Mouse (Mus musculus) embryonic fibroblast, embryonic 13.5 days (primary cell): Measurements from ENCODE around the gene Gm20708. TPM values are rescaled to one million over a fixed set of nuclear protein-coding genes. Genes with fewer than 3 reads are reported as not detected.

ENCODE experiments used
- H3K27ac ChIP-seq: 2 replicates; pipeline ENCODE4 v1.5.1; 2012; ENCODE audit warnings: low read length, control low read depth, inconsistent platforms; ENCODE audit not compliant: insufficient read depth
- H3K4me1 ChIP-seq: 2 replicates; pipeline ENCODE4 v1.6.1; 2011; ENCODE audit warnings: low read length; ENCODE audit not compliant: control insufficient read depth, insufficient read depth
- H3K4me3 ChIP-seq: 2 replicates; pipeline ENCODE4 v1.5.1; 2011; ENCODE audit warnings: mild to moderate bottlenecking, control low read depth, low read length; ENCODE audit not compliant: insufficient read depth
- CTCF ChIP-seq: IDR thresholded peaks from 2 replicates; pipeline ENCODE4 v1.5.1; 2011; ENCODE audit warnings: mild to moderate bottlenecking, control low read depth, low read length, moderate library complexity, borderline replicate concordance; ENCODE audit not compliant: insufficient read depth
- POLR2A ChIP-seq: IDR thresholded peaks from 2 replicates; pipeline ENCODE4 v1.6.1; 2011; ENCODE audit warnings: low read depth, mild to moderate bottlenecking, control low read depth, low read length, moderate library complexity
- polyA plus RNA-seq: library from polyadenylated mRNA; stranded (reverse); fragments of >200 nt; gene quantifications from 2 replicates; pipeline ENCODE4 v1.2.4, GENCODE M21; 2011; ENCODE audit warnings: low read depth; ENCODE audit not compliant: missing spikeins, insufficient read length

Gene Gm20708
- polyA plus RNA-seq, 1 experiment = 0.49 TPM

- Histone ChIP-seq H3K4me3 (no peak overlapping the region), H3K27ac (no peak overlapping the region), H3K4me1 (no peaks in the 10 kb centered on the region)
- TF ChIP-seq POLR2A = no peak
- TF ChIP-seq CTCF = no peak
Measured at GRCm38 (mm10) chr11:117857462-117857861, 48.0 kb downstream of the Gm20708 start.

- TF ChIP-seq CTCF (no peak), POLR2A (no peak)
- Histone ChIP-seq H3K27ac (no peak overlapping the region), H3K4me3 (no peak overlapping the region), H3K4me1 (no peaks in the 10 kb centered on the region)
Measured at GRCm38 (mm10) chr11:117858392-117858791, 48.9 kb downstream of the Gm20708 start.

- Histone ChIP-seq H3K4me1 (no peaks in the 10 kb centered on the region), H3K27ac (no peak within 1 kb of the TSS), H3K4me3 (no peak within 1 kb of the TSS)
- TF ChIP-seq POLR2A (no peak), CTCF (no peak)
Measured at GRCm38 (mm10) chr11:117860601-117861000, 51.1 kb downstream of the Gm20708 start, which contains the start of gene Tmem235. Gene Tmem235 (plus strand): TSS chr11:117860752.

- H3K4me1 ChIP-seq = no peaks in the 10 kb centered on the region
- TF ChIP-seq POLR2A = no peak
- no peak for TF ChIP-seq CTCF
- H3K27ac ChIP-seq = no peak overlapping the region
- no peak overlapping the region for H3K4me3 ChIP-seq
Measured at GRCm38 (mm10) chr11:117863174-117863856, 53.8 kb downstream of the Gm20708 start.

- Histone ChIP-seq H3K4me3 (no peak overlapping the region), H3K27ac (no peak overlapping the region), H3K4me1 (no peaks in the 10 kb centered on the region)
- TF ChIP-seq POLR2A (no peak), CTCF (no peak)
Measured at GRCm38 (mm10) chr11:117864805-117865204, 55.3 kb downstream of the Gm20708 start.

- Histone ChIP-seq H3K27ac (no peak overlapping the region), H3K4me3 (no peak overlapping the region), H3K4me1 (no peaks in the 10 kb centered on the region)
- TF ChIP-seq POLR2A = no peak
- no peak for TF ChIP-seq CTCF
Measured at GRCm38 (mm10) chr11:117865988-117866387, 56.5 kb downstream of the Gm20708 start.

GRCm38 (mm10) chr11:117870688-117871365 is 61.4 kb downstream of the Gm20708 start:
- no peaks in the 10 kb centered on the region for H3K4me1 ChIP-seq
- TF ChIP-seq CTCF = peak; percentile 96
- TF ChIP-seq POLR2A = no peak
- H3K4me3 ChIP-seq = no peak overlapping the region
- H3K27ac ChIP-seq = no peak overlapping the region

- H3K4me3 ChIP-seq = no peak overlapping the region
- no peaks in the 10 kb centered on the region for H3K4me1 ChIP-seq
- no peak for TF ChIP-seq CTCF
- TF ChIP-seq POLR2A = no peak
- H3K27ac ChIP-seq = no peak overlapping the region
Measured at GRCm38 (mm10) chr11:117871376-117871775, 61.9 kb downstream of the Gm20708 start.

- TF ChIP-seq POLR2A (no peak), CTCF (no peak)
- H3K4me1 ChIP-seq = no peaks in the 10 kb centered on the region
- H3K4me3 ChIP-seq = no peak overlapping the region
- H3K27ac ChIP-seq = no peak overlapping the region
Measured at GRCm38 (mm10) chr11:117871911-117872584, 62.6 kb downstream of the Gm20708 start.

GRCm38 (mm10) chr11:117872861-117873608 is 63.6 kb downstream of the Gm20708 start, which contains the start of gene Tha1:
Gene Tha1 (minus strand): TSS chr11:117873481.
- TF ChIP-seq POLR2A (peak; percentile 72), CTCF (no peak)
- H3K4me1 ChIP-seq = no peaks in the 10 kb centered on the region
- H3K27ac ChIP-seq = no peak within 1 kb of the TSS
- H3K4me3 ChIP-seq = peak within 1 kb of the TSS; percentile 60
